Mouse (Mus musculus): ENCODE measurements around the gene Dlg5. TPM values are rescaled to one million over a fixed set of nuclear protein-coding genes. Genes with fewer than 3 reads are reported as not detected.

Dlg5 gene
- total RNA-seq, 2 experiments from 2014 or later: 1.8 to 3.4 TPM

- ATAC-seq (replicated peaks; ENCODE audit: low FRiP score, poor library complexity, severe bottlenecking): no peak
These were observed 46.0 kb downstream of the Dlg5 start for GRCm38 (mm10) chr14:24199732-24200131.

- no peak for ATAC-seq (replicated peaks; ENCODE audit: low FRiP score, poor library complexity, severe bottlenecking)
These were observed 47.9 kb downstream of the Dlg5 start for GRCm38 (mm10) chr14:24197865-24198264.

GRCm38 (mm10) chr14:24196947-24197346, 48.8 kb downstream of the Dlg5 start:
- ATAC-seq (replicated peaks; ENCODE audit: low FRiP score, poor library complexity, severe bottlenecking): no peak

- no peak for ATAC-seq (replicated peaks; ENCODE audit: low FRiP score, poor library complexity, severe bottlenecking)
These were observed 55.6 kb downstream of the Dlg5 start for GRCm38 (mm10) chr14:24190131-24190530.

GRCm38 (mm10) chr14:24189598-24189997, 56.1 kb downstream of the Dlg5 start:
- ATAC-seq (replicated peaks; ENCODE audit: low FRiP score, poor library complexity, severe bottlenecking): no peak

- ATAC-seq (replicated peaks; ENCODE audit: low FRiP score, poor library complexity, severe bottlenecking): no peak
These were observed 60.2 kb downstream of the Dlg5 start for GRCm38 (mm10) chr14:24185514-24185913.

GRCm38 (mm10) chr14:24182955-24183354, 62.8 kb downstream of the Dlg5 start:
- ATAC-seq (replicated peaks; ENCODE audit: low FRiP score, poor library complexity, severe bottlenecking): no peak

GRCm38 (mm10) chr14:24181811-24182506, 63.8 kb downstream of the Dlg5 start:
- ATAC-seq (replicated peaks; ENCODE audit: low FRiP score, poor library complexity, severe bottlenecking): peak; percentile 65

GRCm38 (mm10) chr14:24179466-24179991, 66.2 kb downstream of the Dlg5 start:
- no peak for ATAC-seq (replicated peaks; ENCODE audit: low FRiP score, poor library complexity, severe bottlenecking)

GRCm38 (mm10) chr14:24176609-24177008, 69.1 kb downstream of the Dlg5 start:
- no peak for ATAC-seq (replicated peaks; ENCODE audit: low FRiP score, poor library complexity, severe bottlenecking)

GRCm38 (mm10) chr14:24173326-24173725, 72.4 kb downstream of the Dlg5 start:
- ATAC-seq (replicated peaks; ENCODE audit: low FRiP score, poor library complexity, severe bottlenecking): no peak

- no peak for ATAC-seq (replicated peaks; ENCODE audit: low FRiP score, poor library complexity, severe bottlenecking)
These were observed 73.9 kb downstream of the Dlg5 start for GRCm38 (mm10) chr14:24171639-24172311.

- ATAC-seq (replicated peaks; ENCODE audit: low FRiP score, poor library complexity, severe bottlenecking): no peak
These were observed 79.7 kb downstream of the Dlg5 start for GRCm38 (mm10) chr14:24166046-24166445.

- ATAC-seq (replicated peaks; ENCODE audit: low FRiP score, poor library complexity, severe bottlenecking): no peak
These were observed 80.9 kb downstream of the Dlg5 start for GRCm38 (mm10) chr14:24164721-24165367.

- no peak for ATAC-seq (replicated peaks; ENCODE audit: low FRiP score, poor library complexity, severe bottlenecking)
These were observed 82.9 kb downstream of the Dlg5 start for GRCm38 (mm10) chr14:24162856-24163255.

GRCm38 (mm10) chr14:24148892-24149291, 96.8 kb downstream of the Dlg5 start:
- ATAC-seq (replicated peaks; ENCODE audit: low FRiP score, poor library complexity, severe bottlenecking): peak; percentile 92

- ATAC-seq (replicated peaks; ENCODE audit: low FRiP score, poor library complexity, severe bottlenecking): no peak
These were observed 100.9 kb downstream of the Dlg5 start for GRCm38 (mm10) chr14:24144821-24145220.

- no peak for ATAC-seq (replicated peaks; ENCODE audit: low FRiP score, poor library complexity, severe bottlenecking)
These were observed 101.3 kb downstream of the Dlg5 start for GRCm38 (mm10) chr14:24144421-24144820.

GRCm38 (mm10) chr14:24142926-24143430, 102.7 kb downstream of the Dlg5 start:
- ATAC-seq (replicated peaks; ENCODE audit: low FRiP score, poor library complexity, severe bottlenecking): peak; percentile 67

- ATAC-seq (replicated peaks; ENCODE audit: low FRiP score, poor library complexity, severe bottlenecking): no peak
These were observed 104.0 kb downstream of the Dlg5 start for GRCm38 (mm10) chr14:24141727-24142126.

Data from erythroid progenitor cell, adult 5-6 weeks (primary cell).